Mouse (Mus musculus): ENCODE measurements around the gene Slc30a10.

The Slc30a10 gene

DNA sequence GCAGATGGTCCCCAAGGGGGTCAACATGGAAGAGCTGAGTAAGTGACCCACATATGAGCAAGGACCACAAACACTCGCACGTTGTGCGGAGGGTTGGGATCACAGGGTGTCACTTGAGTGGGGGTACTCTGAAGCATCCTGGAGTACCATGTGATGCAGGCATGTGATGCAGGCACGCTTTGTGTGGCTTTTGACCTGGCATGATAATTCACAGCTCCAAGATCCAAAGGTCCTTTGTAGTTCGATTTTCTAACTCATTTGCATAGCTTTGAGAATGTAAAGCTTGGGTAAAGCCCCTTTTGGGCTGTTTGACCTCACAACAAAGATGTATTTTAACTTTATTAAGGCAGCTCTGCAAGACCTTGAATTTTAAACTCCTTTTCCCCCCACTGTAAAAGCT, 8.2 kb downstream of the Slc30a10 start:
- no peak for DNase-seq (ENCODE audit: low spot score)

DNA sequence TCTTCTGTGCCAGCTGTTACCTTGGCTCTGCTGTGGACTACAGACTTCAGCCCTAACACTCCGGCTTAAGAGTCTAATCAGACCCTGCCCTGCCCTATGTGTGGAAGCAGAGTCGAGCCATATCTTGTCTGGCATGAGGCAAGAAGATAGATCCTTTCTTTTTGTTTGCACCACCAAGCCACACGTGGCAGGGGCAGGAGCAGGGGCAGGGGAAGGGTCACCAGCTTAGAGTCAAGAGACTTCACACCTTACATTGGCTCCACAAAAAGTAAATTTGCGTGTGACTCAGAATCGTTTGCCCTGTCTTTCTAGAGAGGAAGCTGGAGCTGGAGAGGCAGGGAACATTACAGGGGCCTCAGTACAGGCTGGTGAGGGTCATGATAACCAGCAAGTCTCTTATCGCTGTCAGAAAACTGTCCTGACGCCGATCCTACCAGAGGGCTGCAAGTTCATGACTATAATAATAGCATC, 14.9 kb downstream of the Slc30a10 start:
- no peak for DNase-seq (ENCODE audit: low spot score)

- DNase-seq (ENCODE audit: low spot score): no peak
Observed at GRCm38 (mm10) chr1:185472025-185472720, 17.5 kb downstream of the Slc30a10 start.

GRCm38 (mm10) chr1:185472730-185473129, 18.1 kb downstream of the Slc30a10 start:
- DNase-seq (ENCODE audit: low spot score): no peak

DNA sequence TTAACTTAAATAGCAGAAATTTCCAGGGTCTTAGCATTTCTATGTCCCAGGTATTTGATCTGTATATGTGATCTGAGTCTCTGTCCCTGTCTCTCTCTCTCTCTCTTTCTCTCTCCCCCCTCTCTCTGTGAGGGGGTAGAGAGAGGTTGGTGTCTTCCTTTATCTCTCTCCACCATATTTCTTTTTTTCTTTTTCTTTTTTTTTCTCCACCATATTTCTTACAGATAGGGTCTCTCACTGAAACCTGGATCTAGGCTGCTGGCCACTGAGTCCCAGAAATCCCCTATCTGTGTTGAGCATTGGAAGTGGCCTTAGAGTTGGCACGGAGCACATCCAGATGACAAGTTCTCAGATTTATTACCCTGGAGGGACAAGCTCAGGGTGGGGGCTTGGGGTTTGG, 18.8 kb downstream of the Slc30a10 start:
- DNase-seq (ENCODE audit: low spot score): no peak

- DNase-seq (ENCODE audit: low spot score): no peak
Observed at GRCm38 (mm10) chr1:185479861-185480260, 25.2 kb downstream of the Slc30a10 start.

DNA sequence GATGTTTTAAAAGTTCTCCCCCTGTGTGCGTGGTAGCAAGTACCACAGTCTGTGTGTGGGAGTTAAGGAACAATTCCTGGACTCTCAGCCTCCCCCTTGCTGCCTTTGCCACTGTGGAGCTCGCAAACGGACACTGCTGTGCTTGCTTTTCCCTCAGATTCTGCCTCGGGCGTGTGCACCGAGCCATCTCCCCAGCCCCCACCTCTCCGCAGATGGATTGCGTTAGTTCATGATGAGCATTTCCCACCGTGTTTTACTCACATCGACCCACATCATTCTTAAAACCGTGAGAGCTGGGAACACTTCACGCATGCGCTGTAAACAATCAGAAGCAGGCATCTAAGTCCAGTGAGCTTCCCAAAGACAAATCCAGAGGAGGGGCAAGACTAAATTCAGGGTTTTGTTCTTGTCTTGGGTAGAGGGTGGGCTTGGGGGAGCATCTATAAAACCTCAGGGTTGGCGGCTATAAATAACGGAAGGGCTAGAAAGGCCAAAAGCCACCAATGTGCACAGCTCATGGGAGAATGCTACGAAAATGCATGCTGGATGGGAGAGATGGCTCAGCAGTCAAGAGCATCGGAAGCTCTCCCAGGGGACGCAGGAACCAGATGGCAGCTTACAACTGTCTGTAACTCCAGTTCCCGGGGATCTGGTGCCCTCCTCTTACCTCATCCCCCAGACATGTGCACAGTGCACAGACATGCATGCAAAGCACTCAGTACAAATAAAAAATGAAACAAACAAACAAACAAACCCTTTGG, 27.5 kb downstream of the Slc30a10 start:
- no peak for DNase-seq (ENCODE audit: low spot score)

DNA sequence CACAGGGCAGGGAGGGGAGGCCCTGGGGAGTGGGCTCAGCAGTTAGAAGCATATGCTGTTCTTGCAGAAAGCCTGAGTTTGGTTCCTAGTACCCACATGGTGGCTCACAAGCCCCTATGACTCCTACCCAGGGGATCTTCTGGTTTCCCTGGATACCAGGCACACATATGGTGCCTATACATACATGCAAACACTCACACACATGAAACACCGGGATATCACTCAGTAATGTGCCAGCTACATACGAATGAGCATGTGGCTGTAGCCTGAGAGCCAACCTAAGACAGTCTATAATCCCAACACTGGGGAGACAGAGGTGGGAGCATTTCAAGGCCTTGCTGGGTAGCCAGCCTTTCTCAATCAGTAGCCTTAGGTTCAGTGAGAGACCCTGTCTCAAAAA, 28.1 kb downstream of the Slc30a10 start:
- DNase-seq (ENCODE audit: low spot score): no peak

DNA sequence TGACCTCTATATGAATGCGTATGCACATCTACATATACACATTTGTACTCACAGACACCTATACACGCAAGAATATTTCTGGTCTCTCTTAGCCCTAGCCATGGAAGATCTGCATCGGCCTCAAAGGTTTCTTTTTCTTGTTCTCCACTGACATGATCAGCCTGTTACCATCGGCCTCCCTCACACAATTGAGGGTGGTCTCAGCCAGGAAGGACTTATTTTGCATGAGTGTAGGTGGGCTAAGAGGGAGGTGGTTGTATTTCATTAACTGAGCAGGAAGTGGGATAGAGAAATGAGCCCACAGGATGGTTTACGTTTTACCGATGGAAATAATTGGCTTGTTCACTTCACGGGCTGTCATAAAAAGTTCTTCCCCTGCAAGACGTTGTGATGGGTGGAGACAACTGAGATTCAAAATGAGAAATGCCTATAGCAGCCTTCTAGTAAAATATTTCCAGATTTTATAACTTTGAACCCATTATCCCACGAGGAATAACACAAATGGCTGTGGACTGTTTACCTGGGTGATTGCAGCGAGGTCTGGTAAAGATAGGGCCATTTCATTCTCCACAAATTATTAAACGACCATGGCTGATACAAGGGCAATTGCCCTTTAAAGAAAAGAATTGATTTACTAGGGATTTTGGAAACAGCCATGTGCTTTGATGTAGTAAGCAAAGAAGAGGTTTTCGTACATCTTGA, 28.9 kb downstream of the Slc30a10 start:
- DNase-seq (ENCODE audit: low spot score): no peak

GRCm38 (mm10) chr1:185484281-185484680, 29.6 kb downstream of the Slc30a10 start:
- DNase-seq (ENCODE audit: low spot score): no peak

- DNase-seq (ENCODE audit: low spot score): no peak
Observed at GRCm38 (mm10) chr1:185489893-185490292, 35.2 kb downstream of the Slc30a10 start.

DNA sequence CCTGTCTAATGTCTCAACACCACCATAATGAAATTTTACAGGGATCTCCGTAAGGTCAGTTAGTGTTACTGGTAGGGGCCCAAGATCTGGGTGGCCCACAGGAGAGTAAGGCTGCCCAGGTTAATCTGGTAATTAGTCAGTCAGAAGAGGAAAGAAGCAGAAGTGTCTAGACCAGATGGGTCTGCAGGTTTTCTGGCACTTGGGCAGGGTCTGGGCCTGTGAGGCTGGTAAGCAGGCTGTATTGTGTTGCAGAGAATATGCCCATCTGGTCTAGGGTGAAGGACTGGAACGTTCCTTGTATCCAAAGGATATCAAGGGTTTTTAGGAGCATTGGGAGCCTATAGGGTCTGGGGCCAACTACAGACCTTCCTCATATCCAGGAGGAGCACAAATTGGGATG, 36.0 kb downstream of the Slc30a10 start:
- no peak for DNase-seq (ENCODE audit: low spot score)

- DNase-seq (ENCODE audit: low spot score): no peak
Observed at GRCm38 (mm10) chr1:185493439-185494034, 38.9 kb downstream of the Slc30a10 start.

DNA sequence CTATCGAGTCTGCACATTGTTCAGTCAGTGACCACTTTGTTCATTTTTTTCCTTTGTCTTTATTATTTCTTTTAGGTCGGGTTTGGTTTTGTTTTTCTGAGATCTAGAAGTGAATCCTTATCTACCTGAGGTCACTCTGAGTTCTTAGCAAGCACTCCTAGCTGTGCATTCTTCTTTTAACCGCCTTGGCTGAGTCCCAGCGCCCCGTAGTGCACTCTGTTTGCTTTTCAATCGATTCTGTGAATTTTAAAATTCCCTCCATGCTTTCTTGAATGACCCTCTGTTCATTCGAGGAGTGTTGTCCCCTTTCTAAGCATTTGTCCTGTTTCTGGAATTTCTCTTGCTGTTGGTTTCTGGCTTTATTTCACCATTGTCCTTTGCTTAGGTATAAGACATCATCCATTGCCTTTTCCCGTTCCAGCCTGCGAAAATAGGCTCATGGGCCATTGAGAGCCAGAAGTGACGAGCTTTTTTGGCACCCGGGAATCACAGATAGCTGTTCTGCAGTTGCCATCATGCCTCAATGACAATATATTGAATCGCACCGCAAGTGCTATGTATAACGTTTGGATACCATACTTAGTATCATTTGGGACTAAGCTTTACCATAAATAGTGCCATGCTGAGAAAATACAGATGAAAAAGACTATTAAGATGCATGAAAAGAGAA, 42.3 kb downstream of the Slc30a10 start:
- no peak for DNase-seq (ENCODE audit: low spot score)

GRCm38 (mm10) chr1:185500602-185501001, 46.0 kb downstream of the Slc30a10 start:
- no peak for DNase-seq (ENCODE audit: low spot score)

DNA sequence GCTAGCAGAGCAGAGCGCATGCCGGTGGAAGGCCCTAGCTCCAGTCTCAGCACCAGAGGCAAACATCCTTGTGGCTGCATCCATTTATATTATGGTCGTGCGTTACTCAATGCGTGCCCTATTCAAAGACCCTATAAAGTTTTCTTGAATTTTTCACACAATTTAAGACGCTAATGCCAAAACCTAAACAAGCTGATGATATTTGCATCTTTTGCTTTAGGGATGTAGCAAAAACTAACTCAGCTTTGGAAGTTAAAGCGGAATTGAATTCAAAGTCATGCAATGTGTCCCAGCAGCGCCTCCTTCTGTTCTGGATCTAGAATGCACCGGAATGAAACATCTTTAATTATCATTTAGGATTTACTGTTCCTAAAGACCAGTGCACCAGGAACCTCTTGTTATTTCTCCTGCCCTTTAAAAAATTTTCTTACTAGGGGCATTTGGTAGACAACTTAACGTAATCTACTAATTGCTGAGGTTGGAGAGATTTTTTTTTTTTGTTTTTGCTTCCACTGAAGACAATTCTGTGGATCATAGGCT, 47.2 kb downstream of the Slc30a10 start:
- DNase-seq (ENCODE audit: low spot score): no peak

DNA sequence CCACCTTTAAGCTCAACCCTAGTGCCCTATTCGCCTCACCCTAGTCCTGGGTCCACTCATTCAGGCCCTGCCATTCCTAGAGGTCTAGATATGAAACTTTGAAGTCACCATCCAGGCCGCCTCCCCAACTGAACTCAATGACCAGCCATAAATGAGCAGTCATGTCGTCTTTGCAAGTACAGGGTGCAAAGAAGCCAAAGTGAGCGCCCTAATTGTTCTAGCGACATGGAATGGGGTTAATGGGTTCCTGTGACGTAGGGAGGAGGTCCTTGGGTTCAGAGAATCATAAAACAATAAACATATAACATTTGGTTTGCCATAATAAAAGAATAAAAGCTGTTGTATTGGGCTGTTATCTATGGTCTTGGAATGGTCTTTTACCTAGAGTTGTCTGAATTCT, 47.9 kb downstream of the Slc30a10 start:
- DNase-seq (ENCODE audit: low spot score): no peak

- DNase-seq (ENCODE audit: low spot score): no peak
Observed at GRCm38 (mm10) chr1:185509042-185509441, 54.4 kb downstream of the Slc30a10 start.

DNA sequence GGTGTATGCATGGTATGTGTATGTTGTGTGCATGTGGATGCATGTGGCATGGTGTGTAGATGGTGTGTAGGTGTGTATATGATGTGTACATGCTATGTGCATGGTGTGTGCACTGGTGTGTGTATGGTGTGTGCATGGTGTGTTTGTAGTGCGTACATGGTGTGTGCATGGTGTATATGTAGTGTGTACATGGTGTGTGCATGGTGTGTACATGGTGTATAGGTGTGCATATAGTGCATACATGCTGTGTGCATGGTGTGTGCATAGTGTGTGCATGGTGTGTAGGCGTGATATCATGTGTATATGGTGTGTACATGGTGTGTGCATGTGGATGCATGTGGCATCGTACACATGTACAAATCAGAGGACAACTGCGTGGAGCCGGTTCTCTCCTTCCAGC, 56.7 kb downstream of the Slc30a10 start:
- DNase-seq (ENCODE audit: low spot score): no peak

- DNase-seq (ENCODE audit: low spot score): no peak
Observed at GRCm38 (mm10) chr1:185515526-185515979, 60.9 kb downstream of the Slc30a10 start.

- DNase-seq (ENCODE audit: low spot score): no peak
Observed at GRCm38 (mm10) chr1:185516041-185516440, 61.4 kb downstream of the Slc30a10 start.

DNA sequence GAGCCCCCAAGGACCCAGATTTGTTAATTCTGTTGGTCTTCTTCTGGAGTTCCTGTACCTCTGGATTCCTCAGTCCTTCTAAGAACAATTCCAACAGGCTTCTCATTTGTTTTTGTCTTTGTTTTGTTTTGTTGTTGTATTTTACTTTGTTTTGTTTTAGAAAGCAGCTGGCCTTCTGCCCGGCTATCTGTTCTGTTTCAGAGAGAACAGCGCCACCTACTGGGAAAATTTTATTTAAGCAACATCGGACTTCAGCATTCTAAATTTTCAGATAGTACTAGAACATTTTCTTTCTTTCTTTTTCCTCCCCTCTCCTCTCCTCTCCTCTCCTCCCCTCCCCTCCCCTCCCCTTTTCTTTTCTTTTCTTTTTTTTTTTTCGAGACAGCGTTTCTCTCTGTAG, 62.9 kb downstream of the Slc30a10 start:
- DNase-seq (ENCODE audit: low spot score): peak; percentile 20
